Mouse (Mus musculus): Measurements from ENCODE around the gene Git2.

Git2 gene

GRCm38 (mm10) chr5:114761980-114762379 is 13.3 kb downstream of the Git2 start:
- no peak for DNase-seq (ENCODE audit: low spot score)

DNA sequence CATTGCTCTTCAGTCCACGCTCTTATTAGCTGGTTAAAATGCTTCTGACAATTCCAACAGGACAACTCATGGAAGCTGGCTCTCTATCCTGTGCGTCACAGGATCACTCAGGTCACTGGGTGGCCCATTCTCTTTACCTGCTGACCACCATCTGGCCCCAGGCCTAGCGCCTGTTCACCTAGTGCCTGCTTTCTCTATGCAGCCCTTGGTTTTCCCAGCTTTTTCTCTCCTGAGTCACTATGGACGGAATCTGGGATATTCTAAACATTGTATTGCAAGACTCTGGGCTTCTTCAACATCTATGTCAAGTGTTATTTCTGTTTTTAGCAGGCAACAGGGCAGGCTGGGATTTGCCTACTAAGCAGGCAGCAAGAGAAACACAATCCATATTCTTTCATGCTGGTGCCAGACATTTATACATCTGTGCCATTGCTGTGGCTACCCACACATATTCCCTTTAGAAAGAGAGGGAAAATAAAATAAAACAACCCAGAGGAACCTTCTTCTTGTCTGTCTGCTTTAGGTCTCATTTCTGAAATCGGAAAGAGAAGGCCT is 15.7 kb downstream of the Git2 start:
- no peak for DNase-seq (ENCODE audit: low spot score)

DNA sequence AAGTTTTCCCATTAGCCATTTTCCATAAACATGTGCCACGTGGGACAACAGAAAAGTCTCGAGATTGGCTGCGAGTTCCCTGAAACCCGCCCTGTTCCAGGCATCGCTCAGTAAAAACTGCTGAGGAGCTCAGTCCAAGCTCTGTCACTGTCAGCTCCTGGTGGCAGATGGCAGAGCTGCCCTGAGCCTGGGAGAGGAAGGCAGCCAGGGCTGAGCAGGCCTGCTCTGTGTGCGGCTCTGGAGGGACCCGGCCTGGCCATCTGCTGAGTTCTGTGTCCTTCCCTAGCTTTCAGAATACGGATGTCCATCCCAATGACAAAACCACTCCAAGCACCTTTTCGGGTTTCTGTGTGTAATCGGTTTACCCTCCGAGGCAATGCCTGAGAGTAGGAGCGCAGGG is 21.9 kb downstream of the Git2 start:
- DNase-seq (ENCODE audit: low spot score), result no peak

DNA sequence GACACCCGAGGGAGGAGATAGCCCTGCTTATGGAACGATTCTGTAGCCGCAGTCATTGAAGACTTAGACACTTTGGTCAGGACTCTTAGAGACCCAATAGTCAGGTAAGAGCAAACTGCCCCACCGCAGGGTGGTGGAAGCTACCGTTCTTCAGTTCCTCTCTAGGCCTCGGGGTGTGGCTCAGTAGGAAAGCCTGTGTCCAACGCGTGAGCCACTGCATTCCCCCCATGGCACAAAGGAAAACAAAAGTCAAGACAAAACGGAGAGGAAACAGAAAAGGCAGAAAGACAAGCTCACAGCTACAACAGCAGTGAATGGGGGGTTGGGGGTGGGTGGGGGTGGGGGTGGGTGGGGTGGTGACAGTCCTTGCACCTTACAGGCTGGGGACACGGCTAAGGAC is 22.9 kb downstream of the Git2 start:
- no peak for DNase-seq (ENCODE audit: low spot score)

- no peak for DNase-seq (ENCODE audit: low spot score)
These were observed 25.0 kb downstream of the Git2 start for GRCm38 (mm10) chr5:114750325-114750724.

DNA sequence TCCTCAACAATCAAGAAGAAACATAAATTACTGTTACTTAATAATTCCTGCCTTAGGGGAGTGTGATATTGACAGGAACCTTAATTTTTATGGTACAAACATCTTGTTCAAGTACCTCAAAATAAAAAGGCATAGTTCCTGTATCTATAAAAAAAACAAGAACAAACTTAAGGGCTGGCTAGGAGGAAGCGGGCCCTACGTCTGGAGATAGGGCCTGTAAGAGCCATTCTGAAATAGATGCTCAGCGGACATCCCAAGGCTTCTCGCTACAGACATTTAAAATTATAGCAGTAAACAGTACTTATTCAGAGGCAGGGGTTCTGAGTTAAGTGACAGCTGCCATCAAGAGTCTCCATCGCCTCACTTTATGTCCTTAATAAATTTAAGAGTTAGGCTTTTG is 27.8 kb downstream of the Git2 start:
- no peak for DNase-seq (ENCODE audit: low spot score)

DNA sequence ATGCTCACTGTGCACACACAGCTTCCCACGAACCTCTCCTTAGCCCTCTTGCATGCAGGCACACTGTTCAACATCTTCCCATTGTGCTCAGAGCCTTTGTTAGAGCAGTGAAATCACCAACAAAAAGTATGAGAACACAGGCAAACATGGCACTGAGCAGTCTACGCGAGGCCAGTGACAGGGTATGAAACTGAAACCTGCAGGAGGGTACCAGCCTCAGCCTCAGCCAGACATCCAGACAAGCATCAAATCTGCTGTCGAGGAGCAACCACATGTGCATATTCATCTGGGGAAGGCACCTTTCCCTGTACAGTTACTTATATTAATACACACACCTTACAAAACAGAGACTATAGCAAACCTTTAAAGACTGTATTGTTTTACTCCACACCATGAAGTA is 28.4 kb downstream of the Git2 start:
- no peak for DNase-seq (ENCODE audit: low spot score)

- DNase-seq (ENCODE audit: low spot score), result no peak
These were observed 29.7 kb downstream of the Git2 start for GRCm38 (mm10) chr5:114745581-114745980.

DNA sequence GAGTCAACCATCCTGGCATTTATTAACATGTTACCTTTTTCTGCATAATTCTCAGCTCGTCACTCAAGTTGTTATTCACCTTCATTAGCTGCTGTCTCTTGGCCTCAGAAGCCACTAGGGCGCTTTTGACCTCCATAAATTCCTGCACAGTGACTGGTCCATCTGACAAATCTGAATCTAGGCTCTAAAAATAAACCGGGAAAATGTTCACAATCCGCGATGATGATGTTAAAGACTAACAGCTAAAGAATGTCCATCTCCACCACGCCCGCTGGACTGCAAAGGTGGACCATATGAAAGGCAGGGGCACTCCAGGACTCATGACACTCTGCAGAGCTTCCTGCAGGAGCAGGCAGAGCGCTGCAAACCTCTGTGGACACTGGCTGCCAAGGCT is 31.6 kb downstream of the Git2 start:
- DNase-seq (ENCODE audit: low spot score), result no peak

DNA sequence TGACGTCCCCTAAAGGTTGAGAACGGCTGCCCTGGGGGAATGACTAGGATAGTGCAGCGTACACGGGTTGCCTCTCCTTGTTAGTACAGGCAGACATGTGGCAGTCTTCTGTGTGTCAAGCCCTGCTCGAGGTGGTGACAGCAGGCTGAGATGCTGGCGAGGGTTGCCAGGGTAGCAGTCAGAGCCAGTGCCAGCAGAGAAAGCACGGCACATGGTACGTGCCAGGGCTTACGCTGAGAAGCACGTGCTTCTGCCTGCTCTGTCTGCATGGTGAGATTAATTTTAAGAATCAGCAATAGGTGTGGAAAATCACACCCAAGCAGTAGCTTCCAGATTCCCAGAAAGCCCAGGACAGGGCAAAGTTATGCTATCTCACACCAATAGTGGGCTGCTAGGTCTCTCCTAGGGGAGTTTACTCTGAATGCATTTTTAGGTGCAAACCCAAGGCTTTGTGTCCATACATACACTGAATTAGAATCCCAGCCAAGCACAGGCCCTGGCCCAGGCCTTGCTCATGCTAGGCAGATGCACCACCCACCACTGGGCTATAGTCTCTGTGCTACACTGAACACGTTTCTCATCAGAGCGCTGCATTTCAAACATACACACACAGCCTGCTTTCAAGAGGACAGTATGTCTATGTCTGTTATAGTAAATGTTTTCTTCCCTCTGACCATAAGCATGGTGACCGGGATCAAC is 32.2 kb downstream of the Git2 start:
- DNase-seq (ENCODE audit: low spot score), result no peak

DNA sequence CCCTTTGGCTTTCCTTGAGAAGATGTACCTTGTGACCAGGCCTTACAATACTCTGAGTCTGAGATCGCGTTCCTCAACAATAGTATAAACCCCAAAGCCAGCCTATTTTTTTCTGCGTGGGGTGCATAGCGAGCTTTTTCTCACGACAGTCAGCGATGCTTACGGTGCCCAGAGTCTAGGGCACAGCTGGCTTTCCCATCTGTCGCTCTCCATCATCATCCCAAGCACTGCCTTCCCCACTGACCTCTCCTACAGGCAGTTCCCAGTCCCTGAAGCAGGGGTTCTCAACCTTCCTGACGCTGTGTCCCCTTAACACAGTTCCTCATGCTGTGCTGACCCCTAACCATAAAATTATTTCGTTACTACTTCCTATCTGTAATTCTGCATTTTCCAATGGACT is 32.7 kb downstream of the Git2 start:
- no peak for DNase-seq (ENCODE audit: low spot score)

GRCm38 (mm10) chr5:114740595-114740994 is 34.7 kb downstream of the Git2 start:
- no peak for DNase-seq (ENCODE audit: low spot score)

DNA sequence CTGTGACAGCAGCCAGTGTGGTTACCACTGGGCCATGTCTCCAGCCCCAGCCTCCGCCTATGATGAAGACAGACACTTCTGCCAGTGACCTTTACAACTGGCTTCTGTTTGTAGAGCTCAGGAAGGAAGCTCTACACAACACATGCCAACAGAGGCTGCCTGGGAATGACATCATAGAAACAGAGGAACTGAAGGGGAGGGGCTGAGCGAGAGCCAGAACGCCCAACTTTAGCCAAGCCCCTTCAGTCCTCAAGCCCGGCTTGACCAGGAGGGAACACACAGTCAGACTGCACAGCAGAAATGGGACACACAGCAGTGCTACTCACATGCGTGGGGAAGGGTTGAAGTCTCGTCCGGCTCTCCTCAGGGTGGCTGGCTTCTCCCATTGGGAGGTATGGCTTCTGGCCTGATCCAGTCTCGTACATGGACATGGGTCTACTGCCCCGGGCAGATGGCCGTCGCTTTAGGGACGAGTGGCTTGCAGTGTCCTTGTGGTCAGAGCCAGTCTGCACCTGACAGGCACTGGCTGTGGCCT is 36.5 kb downstream of the Git2 start:
- DNase-seq (ENCODE audit: low spot score), result peak; percentile 56

DNA sequence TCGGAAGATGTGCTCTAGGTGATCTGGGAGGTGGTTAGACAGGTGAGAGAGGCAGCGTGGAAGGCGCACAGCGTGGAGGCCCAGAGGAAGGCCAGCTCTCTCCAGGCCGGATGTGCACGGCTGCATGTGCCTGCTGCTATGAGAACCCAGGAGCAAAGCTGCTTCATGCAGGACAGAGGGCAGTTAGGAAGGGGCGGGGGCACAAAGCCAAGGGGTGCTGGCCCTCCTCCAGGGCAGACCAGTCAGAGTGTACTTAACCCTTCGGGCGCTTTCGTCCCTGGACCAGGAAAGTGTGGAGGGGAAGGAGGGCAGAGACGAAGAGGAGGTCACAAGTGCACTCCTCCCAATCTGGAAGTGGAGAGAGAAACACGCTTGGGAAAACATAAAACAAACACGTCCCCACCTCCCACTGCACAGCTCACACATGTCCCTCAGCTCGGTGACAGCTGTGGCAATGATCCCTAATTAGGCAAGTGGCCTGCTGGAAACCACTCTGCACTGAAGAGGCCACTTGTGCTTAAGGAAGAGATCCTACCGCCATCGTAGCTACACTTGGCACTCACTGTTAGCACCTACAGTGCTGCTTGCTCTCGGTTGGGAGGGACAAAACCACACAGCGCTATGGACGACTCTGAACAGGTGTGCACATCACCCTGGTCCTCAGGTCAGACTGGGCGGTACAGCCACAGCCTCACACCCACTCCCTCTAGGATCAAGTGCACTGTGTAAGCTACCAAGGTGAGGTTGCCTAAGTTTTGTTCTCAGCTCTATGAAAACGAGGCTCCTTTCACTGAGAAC is 38.0 kb downstream of the Git2 start:
- DNase-seq (ENCODE audit: low spot score), result no peak

DNA sequence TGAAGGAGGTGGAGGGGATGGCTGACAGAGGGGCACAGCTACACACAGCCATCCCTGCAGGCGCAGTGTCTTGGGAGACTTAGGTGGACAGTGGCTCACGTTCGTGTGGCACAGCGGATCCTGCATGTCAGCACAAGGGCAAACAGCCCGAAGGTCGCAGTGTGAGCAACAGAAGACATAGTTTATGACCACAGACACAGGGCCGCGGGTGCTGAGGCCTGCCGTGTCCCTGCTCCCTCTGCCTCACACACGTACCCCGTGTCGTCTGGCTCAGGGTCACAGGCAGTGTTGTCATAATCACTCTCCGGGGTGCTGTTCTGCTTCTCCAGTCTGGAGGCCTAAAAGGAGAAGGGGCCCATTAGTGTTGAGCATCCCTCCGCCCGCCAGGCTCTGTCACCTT is 41.7 kb downstream of the Git2 start:
- DNase-seq (ENCODE audit: low spot score), result no peak

DNA sequence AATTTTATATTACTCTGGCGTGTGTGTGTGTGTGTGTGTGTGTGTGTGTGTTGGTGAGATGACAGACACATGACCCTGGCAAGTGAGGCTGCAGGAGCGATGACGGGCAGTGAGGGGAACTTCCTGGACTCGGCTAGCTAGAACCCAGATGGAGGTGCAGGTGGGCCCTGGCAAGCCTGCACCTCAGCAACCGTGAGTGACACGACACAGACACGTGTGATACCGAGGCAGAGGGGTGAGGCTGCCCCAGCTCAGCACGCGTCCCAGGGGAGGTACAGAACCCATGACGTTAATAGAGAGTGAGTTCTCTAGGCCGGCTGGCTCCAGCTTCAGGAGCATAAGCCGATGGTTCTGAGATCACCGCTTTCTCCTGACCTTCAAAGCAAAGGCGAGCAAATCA is 43.3 kb downstream of the Git2 start:
- no peak for DNase-seq (ENCODE audit: low spot score)

- DNase-seq (ENCODE audit: low spot score), result no peak
These were observed 43.8 kb downstream of the Git2 start for GRCm38 (mm10) chr5:114731498-114731897.

GRCm38 (mm10) chr5:114730129-114730528 is 45.2 kb downstream of the Git2 start:
- DNase-seq (ENCODE audit: low spot score), result no peak

- no peak for DNase-seq (ENCODE audit: low spot score)
These were observed 47.2 kb downstream of the Git2 start for GRCm38 (mm10) chr5:114728160-114728559.

GRCm38 (mm10) chr5:114722846-114723245 is 52.5 kb downstream of the Git2 start:
- DNase-seq (ENCODE audit: low spot score), result no peak

DNA sequence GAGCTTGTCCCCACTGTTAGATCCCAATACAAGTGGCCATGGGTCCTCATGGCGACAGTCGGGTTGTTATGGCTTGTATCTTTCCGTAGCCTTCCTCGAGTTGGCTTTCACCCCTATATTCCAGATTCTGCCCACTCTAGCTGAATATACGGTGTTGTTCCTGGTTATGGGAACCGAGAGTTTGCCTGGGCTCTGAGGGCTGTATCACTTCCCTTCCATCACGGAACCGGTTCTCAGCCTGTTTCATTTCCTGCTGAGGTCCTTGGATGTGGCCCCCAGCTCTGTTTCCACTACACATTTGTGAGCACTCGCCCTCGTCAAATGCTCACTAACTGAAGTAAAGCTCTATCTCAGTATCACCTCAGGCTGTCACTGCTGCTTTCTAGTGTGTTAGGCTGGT is 53.3 kb downstream of the Git2 start:
- no peak for DNase-seq (ENCODE audit: low spot score)

DNA sequence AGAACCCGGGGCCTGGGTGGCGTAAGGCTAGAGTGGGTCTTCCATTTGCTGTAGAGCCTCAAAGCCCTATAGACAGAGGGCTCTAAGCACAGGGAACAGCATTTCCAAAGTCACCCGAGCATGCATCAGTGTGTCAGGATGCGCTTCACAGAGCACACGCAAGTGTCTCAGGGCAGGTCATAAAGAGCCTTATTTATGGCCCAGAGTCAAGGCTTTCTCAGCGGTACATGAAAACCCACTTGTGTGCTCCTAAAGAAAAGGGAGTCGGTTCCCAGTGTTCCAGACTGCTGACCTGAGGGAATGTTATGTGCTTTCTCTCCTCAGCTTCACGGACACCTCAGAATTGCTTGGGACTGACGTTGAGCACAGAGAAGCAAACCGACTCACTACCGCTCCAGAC is 54.5 kb downstream of the Git2 start:
- no peak for DNase-seq (ENCODE audit: low spot score)

DNA sequence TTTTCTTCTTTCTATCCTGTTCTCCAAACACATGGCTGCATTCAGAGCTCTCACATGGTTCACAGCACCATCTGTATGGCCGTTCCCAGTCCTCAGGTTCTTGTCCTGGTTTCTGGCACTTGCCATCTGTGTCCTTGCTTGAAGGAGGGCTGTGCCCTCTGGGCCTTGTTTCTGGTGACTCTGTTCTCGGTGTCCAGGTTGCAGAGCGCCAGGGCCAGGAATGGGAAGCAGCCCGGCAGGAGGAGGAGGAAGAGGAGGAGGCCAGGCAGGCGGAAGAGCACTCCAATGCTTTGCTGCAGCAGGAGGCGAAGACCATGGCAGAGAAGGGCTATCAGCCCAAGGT is 55.4 kb downstream of the Git2 start:
- DNase-seq (ENCODE audit: low spot score), result no peak
